Mouse (Mus musculus) macrophage (primary cell): ENCODE measurements around the gene Cept1. TPM values are rescaled to one million over a fixed set of nuclear protein-coding genes. Genes with fewer than 3 reads are reported as not detected.
A peak's percentile ranks its signal among the peaks of the same experiment; 100 is the strongest.

ENCODE experiments used
- H3K27ac ChIP-seq: fragments of 350-480 bp; formaldehyde crosslinking; 2 replicates; pipeline ENCODE4 v1.9.0; 2021
- H3K36me3 ChIP-seq: fragments of 350-480 bp; formaldehyde crosslinking; 2 replicates; pipeline ENCODE4 v1.9.0; 2021; ENCODE audit errors: inconsistent target
- H3K4me3 ChIP-seq: fragments of 350-480 bp; formaldehyde crosslinking; 2 replicates; pipeline ENCODE4 v1.9.0; 2021; ENCODE audit errors: inconsistent target
- H3K79me2 ChIP-seq: fragments of 350-480 bp; formaldehyde crosslinking; 2 replicates; pipeline ENCODE4 v1.9.0; 2021; ENCODE audit errors: inconsistent target
- WGBS: methylation state at CpG from one replicate; pipeline ENCODE4 v1.1.7; 2026; ENCODE audit warnings: inconsistent platforms; ENCODE audit not compliant: missing documents; 5-methylcytosine and 5-hydroxymethylcytosine counted together
- polyA plus RNA-seq: library from polyadenylated mRNA; stranded (reverse); fragments of 250-400 nt; gene quantifications from 3 replicates; pipeline ENCODE4 v1.2.4, GENCODE M21; 2018; ENCODE audit warnings: inconsistent platforms

Gene Cept1
- polyA plus RNA-seq, 1 experiment from 2014 or later = 154 TPM

GRCm38 (mm10) chr3:106484861-106485260 lies 62.7 kb downstream of the Cept1 start:
- Histone ChIP-seq H3K36me3 (no peaks in the 10 kb centered on the region), H3K79me2 (no peaks in the 10 kb centered on the region), H3K27ac (peak overlapping the region; percentile 44), H3K4me3 (0 out of 2 replicates have a peak overlapping the region, but pooled peaks have one; percentile 3)
- 3% methylated on average over 3 of the region's 3 CpGs for WGBS

GRCm38 (mm10) chr3:106483796-106484405 lies 63.7 kb downstream of the Cept1 start:
- no peaks in the 10 kb centered on the region for H3K36me3 ChIP-seq
- no peaks in the 10 kb centered on the region for H3K79me2 ChIP-seq
- 37% methylated on average over 4 of the region's 4 CpGs for WGBS
- H3K4me3 ChIP-seq = peak overlapping the region; percentile 58; the same call in 1 of the 2 replicates
- peak overlapping the region; percentile 44 for H3K27ac ChIP-seq

GRCm38 (mm10) chr3:106483297-106483696 lies 64.3 kb downstream of the Cept1 start:
- Histone ChIP-seq H3K4me3 (peak overlapping the region; percentile 58), H3K36me3 (no peaks in the 10 kb centered on the region), H3K79me2 (no peaks in the 10 kb centered on the region), H3K27ac (peak overlapping the region; percentile 44)
- WGBS = 10% methylated on average over 7 of the region's 7 CpGs

- 1% methylated on average over 44 of the region's 44 CpGs for WGBS
- peak within 1 kb of the TSS; percentile 44; the same call in 1 of the 2 replicates for H3K27ac ChIP-seq
Observed at GRCm38 (mm10) chr3:106482281-106483081, 65.1 kb downstream of the Cept1 start, which contains the start of gene Dennd2d. Gene Dennd2d, plus strand, starts transcription at chr3:106482405.

GRCm38 (mm10) chr3:106476863-106477262 lies 70.7 kb downstream of the Cept1 start:
- whole genome bisulfite sequencing = no CpG with 5 or more reads among the region's 1 CpGs
- H3K79me2 ChIP-seq = no peaks in the 10 kb centered on the region
- no peak overlapping the region for H3K27ac ChIP-seq

More at GRCm38 (mm10) chr3:106482281-106483081, 65.1 kb downstream of the Cept1 start, which contains the start of gene Dennd2d:
- peak within 1 kb of the TSS; percentile 58 for H3K4me3 ChIP-seq
- H3K79me2 ChIP-seq = no peaks in the 10 kb centered on the region
- no peaks in the 10 kb centered on the region for H3K36me3 ChIP-seq

GRCm38 (mm10) chr3:106474210-106474609 lies 73.4 kb downstream of the Cept1 start:
- H3K27ac ChIP-seq = no peak overlapping the region

More at GRCm38 (mm10) chr3:106476863-106477262, 70.7 kb downstream of the Cept1 start:
- Histone ChIP-seq H3K36me3 (no peaks in the 10 kb centered on the region), H3K4me3 (no peak overlapping the region)

GRCm38 (mm10) chr3:106464750-106465149 lies 82.9 kb downstream of the Cept1 start:
- H3K27ac ChIP-seq = no peak overlapping the region
- H3K36me3 ChIP-seq = no peaks in the 10 kb centered on the region
- 0% methylated on average over 1 of the region's 1 CpGs for WGBS
- no peak overlapping the region for H3K4me3 ChIP-seq
- H3K79me2 ChIP-seq = no peaks in the 10 kb centered on the region

More at GRCm38 (mm10) chr3:106474210-106474609, 73.4 kb downstream of the Cept1 start:
- no peaks in the 10 kb centered on the region for H3K36me3 ChIP-seq
- H3K79me2 ChIP-seq = no peaks in the 10 kb centered on the region
- H3K4me3 ChIP-seq = no peak overlapping the region
- 14% methylated on average over 4 of the region's 4 CpGs for WGBS

GRCm38 (mm10) chr3:106462493-106462892 lies 85.1 kb downstream of the Cept1 start:
- Histone ChIP-seq H3K36me3 (no peaks in the 10 kb centered on the region), H3K4me3 (no peak overlapping the region), H3K27ac (no peak overlapping the region), H3K79me2 (no peaks in the 10 kb centered on the region)
- WGBS = 58% methylated on average over 3 of the region's 3 CpGs

GRCm38 (mm10) chr3:106462059-106462470 lies 85.5 kb downstream of the Cept1 start:
- no peak overlapping the region for H3K4me3 ChIP-seq
- H3K36me3 ChIP-seq = no peaks in the 10 kb centered on the region
- 20% methylated on average over 2 of the region's 2 CpGs for WGBS
- no peak overlapping the region for H3K27ac ChIP-seq
- H3K79me2 ChIP-seq = no peaks in the 10 kb centered on the region

- H3K4me3 ChIP-seq = no peak overlapping the region
- WGBS = 100% methylated on average over 2 of the region's 2 CpGs
- no peaks in the 10 kb centered on the region for H3K79me2 ChIP-seq
- no peak overlapping the region for H3K27ac ChIP-seq
- H3K36me3 ChIP-seq = no peaks in the 10 kb centered on the region
Observed at GRCm38 (mm10) chr3:106457298-106457869, 90.2 kb downstream of the Cept1 start.

- 60% methylated on average over 4 of the region's 4 CpGs for WGBS
- Histone ChIP-seq H3K79me2 (no peaks in the 10 kb centered on the region), H3K4me3 (no peak overlapping the region), H3K27ac (no peak overlapping the region), H3K36me3 (no peaks in the 10 kb centered on the region)
Observed at GRCm38 (mm10) chr3:106452616-106453015, 95.0 kb downstream of the Cept1 start.

Other genes with a start within 250 kb of the Cept1 start
- gene Chil6, start 141.6 kb downstream of the Cept1 start, polyA plus RNA-seq = not detected in 3 replicates
- 1.8 to 2.7 TPM (median 2.1 TPM) in 3 replicates for gene Dennd2d, start 65.4 kb downstream of the Cept1 start, polyA plus RNA-seq
- gene Dram2, start within 50 bp of the Cept1 start, polyA plus RNA-seq = 145 to 281 TPM (median 211 TPM) in 3 replicates
- gene Lrif1, start 137.2 kb upstream of the Cept1 start, polyA plus RNA-seq = 20.1 to 62.4 TPM (median 25.0 TPM) in 3 replicates
- gene Cd53, start 242.3 kb upstream of the Cept1 start, polyA plus RNA-seq = 844 to 1,170 TPM (median 895 TPM) in 3 replicates